Mouse (Mus musculus) T-helper 2 cell (primary cell): ENCODE results near the gene Rbm19.

Experiments used
- in situ Hi-C: fragments of 300-600 bp; cut with MboI, MseI; formaldehyde crosslinking; loops from one replicate; pipeline ENCODE4 v1.15.1; 2025; ENCODE audit warnings: high pct_unique_total_duplicates

Rbm19 gene

DNA sequence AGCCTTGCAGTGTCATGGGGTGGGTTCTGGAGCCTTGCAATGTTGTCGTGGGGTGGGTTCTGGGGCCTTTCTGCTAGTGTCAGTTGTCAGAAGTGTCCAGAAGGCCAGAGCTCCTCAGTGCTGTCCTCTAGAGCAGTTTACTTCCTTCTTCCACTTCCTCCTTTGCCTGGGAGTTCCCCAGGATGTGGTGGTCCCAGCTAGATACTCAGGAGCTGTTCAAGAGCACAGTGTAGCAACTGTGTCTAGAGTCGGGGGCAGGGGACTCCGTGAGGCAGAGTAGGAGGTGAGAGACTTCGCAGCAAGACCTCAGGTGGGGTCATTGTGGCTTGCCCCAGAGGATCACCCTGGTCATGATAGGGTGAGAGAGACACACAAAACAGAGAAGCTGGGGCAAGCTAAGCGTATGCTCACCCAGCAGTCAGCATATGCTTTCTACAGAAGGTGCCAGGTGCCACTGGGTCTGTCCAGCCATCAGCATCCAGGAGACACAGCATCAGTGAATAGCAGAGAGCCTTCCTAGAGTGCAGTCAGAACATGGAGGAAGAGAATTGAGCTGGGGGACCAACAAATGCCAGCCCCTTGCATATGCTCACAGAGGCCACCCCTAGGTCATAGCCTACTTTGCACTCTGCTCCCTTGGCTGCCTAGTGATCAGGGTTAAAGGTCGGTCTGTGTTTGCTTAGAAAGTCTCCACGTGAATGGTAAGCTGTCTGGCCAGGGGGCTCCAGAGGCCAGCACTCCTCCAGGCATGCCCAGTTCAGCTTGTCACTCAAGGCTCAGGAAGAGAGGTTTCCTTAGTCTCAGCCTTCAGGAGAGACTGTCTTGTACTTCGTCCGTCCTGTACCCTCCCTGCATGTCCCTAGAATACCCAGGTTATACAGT is 49.0 kb downstream of the Rbm19 start:
- in situ Hi-C loops: no loop called here

GRCm38 (mm10) chr5:120167787-120168325 is 51.6 kb downstream of the Rbm19 start:
- in situ Hi-C loops: no loop called here

- in situ Hi-C loops: no loop called here
Observed at GRCm38 (mm10) chr5:120171865-120172728, 55.8 kb downstream of the Rbm19 start.

DNA sequence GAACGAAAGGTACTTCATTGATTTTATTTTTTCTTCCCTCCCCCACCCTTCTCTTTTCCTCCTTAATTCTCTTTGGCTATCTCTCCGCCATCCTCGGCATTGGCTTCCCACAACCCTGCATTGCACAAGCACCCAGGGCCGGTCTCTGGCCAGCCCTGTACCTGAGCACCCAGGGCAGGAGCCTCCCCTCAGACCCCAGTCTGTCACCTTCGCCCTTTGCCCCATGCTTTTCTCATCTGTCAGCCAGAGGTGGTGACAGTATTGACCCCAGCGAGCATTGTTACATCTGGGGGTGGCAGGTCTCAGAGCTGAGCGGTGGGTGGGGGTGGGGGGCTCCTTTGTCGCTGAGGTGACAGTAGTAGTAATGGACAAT is 56.5 kb downstream of the Rbm19 start:
- in situ Hi-C loops: no loop called here

- in situ Hi-C loops: no loop called here
Observed at GRCm38 (mm10) chr5:120174317-120174716, 58.1 kb downstream of the Rbm19 start.

- in situ Hi-C loops: no loop called here
Observed at GRCm38 (mm10) chr5:120175217-120175616, 59.0 kb downstream of the Rbm19 start.

DNA sequence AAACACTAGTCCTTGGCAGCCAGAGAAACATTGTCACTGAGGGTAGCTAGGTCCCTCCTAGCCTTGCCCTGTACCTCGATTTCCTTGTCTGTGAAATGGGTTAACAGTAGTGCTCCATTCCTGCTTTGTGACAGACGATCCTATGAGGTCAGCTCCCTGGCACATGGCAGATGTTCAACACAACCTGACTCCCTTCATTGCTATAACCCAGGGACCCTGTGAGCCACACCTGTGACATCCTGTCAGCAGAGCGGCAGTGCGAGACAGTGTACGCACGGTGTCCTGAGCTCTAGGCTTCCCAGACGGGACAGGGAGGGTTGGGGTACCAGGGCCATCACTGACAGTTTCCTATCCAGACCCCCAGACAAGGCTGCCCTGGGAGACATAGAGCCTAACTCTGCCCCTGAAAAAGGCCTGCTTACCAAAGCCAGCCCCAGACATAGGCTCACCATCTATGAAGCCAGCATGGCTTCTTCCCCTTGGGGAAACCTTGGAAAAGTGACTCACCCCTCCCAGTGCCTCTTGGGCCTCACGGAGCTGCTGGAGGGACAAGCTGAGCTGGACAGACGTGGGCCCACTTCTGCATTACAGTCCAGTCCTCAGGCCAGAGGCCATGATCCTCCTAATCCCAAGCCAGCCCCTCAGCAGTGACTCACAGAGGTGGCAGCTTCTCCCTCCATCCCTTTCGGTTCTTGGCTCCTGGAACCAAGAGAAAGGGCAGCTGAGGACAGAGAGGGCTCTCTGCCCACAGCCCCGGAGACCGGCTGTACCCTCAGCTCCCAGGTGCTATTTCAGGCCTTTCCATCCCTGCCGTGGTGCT is 60.2 kb downstream of the Rbm19 start:
- in situ Hi-C loops: no loop called here

DNA sequence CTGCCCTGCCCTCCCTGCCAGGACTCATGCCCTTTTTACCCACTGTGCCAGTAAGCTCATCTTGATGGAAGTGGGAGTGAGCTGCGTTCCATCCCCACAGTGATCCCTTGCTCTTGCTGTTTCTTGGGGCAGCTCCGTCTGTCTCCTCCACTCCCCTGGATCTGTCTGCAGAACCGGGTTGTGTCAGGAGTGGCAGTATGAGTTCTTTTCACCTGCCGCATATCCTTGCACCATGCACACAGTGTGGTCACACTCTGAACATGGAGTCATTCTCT is 60.7 kb downstream of the Rbm19 start:
- in situ Hi-C loops: no loop called here

- in situ Hi-C loops: loop anchor here (10.0 kb wide), 1 partner anchor 1105 kb away; no protein-coding TSS in a partner anchor
Observed at GRCm38 (mm10) chr5:120180102-120180501, 63.8 kb downstream of the Rbm19 start.

DNA sequence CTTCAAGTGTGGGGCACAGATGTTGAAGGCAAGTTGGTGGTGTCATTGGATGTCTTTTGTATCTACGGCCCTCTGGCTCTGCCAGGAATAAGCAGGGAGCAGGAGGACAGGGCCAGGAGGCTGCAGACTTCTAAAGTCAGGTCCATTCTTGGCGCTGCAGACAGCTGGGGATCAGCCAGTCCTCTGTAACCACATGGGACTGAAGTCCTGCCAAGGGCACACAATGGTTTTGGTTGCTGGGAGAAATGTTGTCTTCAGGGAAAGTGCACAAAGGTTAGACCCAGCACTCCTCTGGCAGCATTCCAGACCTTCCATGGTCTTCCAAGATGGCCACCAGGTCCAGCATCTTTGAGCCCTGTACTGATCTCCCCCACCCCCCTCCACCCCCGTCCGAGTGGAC is 65.1 kb downstream of the Rbm19 start:
- in situ Hi-C loops: loop anchor here (10.0 kb wide), 1 partner anchor 1107 kb away; no protein-coding TSS in a partner anchor

- in situ Hi-C loops: loop anchor here (10.0 kb wide), 1 partner anchor 1109 kb away; no protein-coding TSS in a partner anchor
Observed at GRCm38 (mm10) chr5:120183321-120183720, 67.1 kb downstream of the Rbm19 start.

DNA sequence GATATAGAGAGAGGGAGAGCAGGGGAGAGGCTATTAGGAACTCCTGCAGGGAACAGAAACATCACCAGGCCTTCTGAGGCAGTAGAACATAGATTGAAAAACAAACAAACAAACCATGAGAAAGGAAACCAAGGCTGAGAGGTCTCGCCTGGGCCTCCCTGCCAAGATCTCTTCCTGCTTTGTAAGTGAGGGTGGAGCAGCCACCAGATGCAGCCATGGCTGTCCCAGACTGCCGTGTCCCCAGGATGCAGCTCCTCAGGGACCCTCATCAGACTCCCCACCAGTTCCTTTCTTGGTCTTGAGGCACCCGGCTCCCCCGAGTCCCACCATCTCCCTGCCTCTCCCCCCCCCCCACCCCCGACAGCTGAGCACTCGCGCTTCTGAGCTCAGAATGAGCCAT is 67.5 kb downstream of the Rbm19 start:
- in situ Hi-C loops: loop anchor here (10.0 kb wide), 1 partner anchor 1109 kb away; no protein-coding TSS in a partner anchor

- in situ Hi-C loops: loop anchor here (10.0 kb wide), 1 partner anchor 1111 kb away; no protein-coding TSS in a partner anchor
Observed at GRCm38 (mm10) chr5:120185949-120186348, 69.7 kb downstream of the Rbm19 start.

GRCm38 (mm10) chr5:120188541-120188940 is 72.3 kb downstream of the Rbm19 start:
- in situ Hi-C loops: loop anchor here (10.0 kb wide), 1 partner anchor 1114 kb away; no protein-coding TSS in a partner anchor

- in situ Hi-C loops: no loop called here
Observed at GRCm38 (mm10) chr5:120190001-120190582, 73.8 kb downstream of the Rbm19 start.

GRCm38 (mm10) chr5:120191620-120192019 is 75.4 kb downstream of the Rbm19 start:
- in situ Hi-C loops: no loop called here

GRCm38 (mm10) chr5:120194309-120194941 is 78.2 kb downstream of the Rbm19 start:
- in situ Hi-C loops: no loop called here

- in situ Hi-C loops: no loop called here
Observed at GRCm38 (mm10) chr5:120194948-120195347, 78.7 kb downstream of the Rbm19 start.

DNA sequence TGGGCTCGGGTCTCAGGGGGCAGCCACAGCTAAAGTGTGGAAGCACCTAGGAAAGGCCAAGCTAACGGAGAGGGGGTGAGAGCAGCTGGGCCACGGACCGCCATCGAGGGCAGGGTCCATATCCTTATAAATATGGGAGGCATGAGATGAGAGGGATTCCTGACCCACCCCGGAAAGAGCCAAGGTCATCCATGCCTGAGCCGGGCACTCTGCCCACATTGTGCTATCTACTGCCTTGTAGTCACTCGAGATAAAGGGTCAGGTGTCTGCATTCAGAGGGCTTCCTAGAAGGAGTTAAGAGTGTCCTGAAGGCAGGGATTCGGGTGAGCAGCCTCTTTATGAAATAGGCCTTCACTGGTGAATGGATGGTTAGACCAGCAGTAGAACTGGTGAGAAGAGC is 80.6 kb downstream of the Rbm19 start:
- in situ Hi-C loops: no loop called here

DNA sequence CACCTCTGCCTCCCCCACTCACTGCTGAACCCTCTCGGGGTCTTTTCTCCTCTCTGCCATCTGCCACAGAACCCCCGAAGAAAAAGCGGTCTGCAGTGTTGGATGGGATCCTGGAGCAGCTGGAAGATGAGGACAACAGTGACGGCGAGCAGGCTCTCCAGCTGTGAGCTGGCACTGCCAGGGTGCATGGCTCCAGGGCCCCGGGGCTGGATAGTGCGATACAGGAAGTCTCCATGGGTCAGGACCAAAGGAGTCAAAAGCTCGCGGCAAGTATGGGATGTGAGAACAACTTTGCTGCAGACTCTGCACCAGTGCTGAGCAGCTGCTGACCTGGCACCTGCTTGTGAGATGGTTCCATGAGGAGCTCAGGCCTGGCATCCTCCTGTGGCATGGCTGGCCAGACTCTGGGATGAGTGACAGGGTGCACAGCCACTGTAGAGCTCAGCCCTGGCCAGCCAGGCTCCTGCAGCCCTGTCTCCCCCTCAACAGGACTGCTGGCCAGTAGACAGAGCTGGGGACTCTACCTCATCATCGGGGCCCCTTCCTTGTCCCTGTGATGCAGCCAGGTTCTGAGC is 81.6 kb downstream of the Rbm19 start:
- in situ Hi-C loops: no loop called here
